Mouse (Mus musculus): ENCODE data around the gene Calm5.
"Not testable (repeated sequence)": the region's sequence is repeated elsewhere in the genome, so short reads cannot be mapped to it uniquely, and the experiment has no call there.

Calm5 gene

DNA sequence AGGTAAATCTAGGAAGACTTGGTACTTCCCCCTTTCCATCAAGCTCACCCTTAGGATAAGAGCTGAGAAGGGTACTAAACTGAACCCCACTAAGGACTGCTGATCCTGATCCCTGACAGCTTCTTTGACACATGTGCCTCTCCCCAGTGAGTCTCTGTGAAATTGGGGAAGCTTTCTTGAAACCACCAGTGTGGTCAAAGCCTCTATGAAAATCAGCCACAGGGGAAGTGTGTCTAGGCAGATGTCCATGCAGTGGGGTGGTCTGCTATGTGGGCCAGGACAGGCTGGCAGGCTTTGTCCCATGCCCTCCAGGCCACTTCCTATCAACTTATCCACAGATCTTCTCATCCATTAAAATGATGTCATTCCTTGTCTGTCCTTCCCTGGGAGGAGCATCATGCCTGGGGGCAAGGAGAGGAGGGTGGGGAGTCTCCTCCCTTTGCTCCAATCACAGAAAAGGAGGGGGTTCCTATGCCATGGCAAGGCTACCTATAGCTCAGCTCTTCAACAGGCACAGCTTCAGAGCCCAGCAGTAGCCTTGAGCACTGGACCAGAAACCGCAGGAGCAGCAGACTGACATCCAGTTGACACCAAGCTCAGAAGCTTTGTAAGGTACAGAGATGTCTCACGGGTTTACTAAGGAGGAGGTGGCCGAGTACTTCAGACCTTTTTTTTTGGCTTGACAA lies at the start of gene Calm5:
Gene Calm5, plus strand, starts transcription at position 526 of the 686 bp plus-strand sequence.
- not testable (repeated sequence) for DNase-seq (ENCODE audit: extremely low read depth, low read depth)

GRCm38 (mm10) chr13:3804186-3804585 lies 49.8 kb upstream of the Calm5 start, which contains the start of gene Calml3:
Gene Calml3, minus strand, starts transcription at chr13:3804316.
- no peak for DNase-seq (ENCODE audit: extremely low read depth, low read depth)

DNA sequence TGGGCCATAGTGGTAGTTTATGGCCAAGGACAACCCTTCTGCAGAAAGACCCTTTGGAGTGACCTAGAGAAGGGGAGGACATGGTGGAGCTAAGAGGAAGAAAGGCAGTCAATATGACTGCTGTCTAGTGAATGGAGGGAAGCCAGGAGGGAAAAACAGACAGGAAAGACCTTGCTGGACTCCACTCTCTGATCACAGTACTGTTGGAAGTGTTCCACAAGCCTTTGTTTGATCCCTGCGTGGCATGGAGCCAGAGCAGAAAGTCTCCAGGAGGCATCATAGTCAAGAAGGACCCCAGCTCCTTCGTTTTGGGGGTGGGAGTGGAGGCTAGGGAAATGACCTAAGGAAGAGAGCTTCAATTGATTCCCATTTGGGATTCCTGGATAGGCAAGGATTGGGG lies 48.8 kb upstream of the Calm5 start:
- DNase-seq (ENCODE audit: extremely low read depth, low read depth): no peak

GRCm38 (mm10) chr13:3805638-3806037 lies 48.3 kb upstream of the Calm5 start:
- DNase-seq (ENCODE audit: extremely low read depth, low read depth): peak; percentile 52

- DNase-seq (ENCODE audit: extremely low read depth, low read depth): peak; percentile 27
These were observed 46.7 kb upstream of the Calm5 start for GRCm38 (mm10) chr13:3807131-3807827.

DNA sequence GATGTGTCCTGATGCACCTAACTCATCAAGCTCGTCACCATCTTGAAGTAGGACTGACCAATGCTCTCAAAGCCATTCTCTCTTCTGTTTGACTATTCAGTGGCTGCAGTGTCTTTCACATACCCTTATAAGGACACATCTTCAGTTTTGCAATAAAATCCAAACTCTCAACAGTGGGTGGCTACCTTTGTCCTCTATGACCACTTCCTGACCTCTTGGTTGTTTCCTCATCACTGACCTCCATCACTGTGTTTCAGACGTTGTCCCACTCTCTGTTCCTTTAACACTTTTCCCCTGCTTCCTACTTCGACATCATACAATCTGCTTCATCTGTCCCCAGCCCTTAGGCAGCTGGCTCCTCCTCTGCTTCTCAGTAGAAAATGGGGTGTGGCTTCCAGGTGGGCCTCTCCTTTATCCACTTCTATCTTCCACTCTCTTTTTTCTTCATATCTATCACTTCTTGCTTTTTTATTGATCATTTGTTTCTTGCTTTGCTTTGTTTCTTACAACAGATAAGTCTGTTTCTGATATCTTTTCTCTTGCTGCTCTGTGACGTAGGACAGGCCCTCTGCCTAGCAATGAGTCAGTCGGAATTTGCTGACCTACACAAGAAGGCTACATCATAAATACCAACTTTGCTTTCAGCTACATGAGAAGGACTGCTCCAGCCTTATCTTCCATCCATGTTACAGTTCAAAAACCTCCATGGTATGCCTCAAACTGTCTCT lies 35.8 kb upstream of the Calm5 start:
- DNase-seq (ENCODE audit: extremely low read depth, low read depth): no peak

GRCm38 (mm10) chr13:3818740-3819076 lies 35.3 kb upstream of the Calm5 start:
- no peak for DNase-seq (ENCODE audit: extremely low read depth, low read depth)

GRCm38 (mm10) chr13:3822105-3822504 lies 31.9 kb upstream of the Calm5 start:
- no peak for DNase-seq (ENCODE audit: extremely low read depth, low read depth)

GRCm38 (mm10) chr13:3825726-3826125 lies 28.2 kb upstream of the Calm5 start:
- DNase-seq (ENCODE audit: extremely low read depth, low read depth): no peak

- no peak for DNase-seq (ENCODE audit: extremely low read depth, low read depth)
These were observed 22.4 kb upstream of the Calm5 start for GRCm38 (mm10) chr13:3831546-3831945.

DNA sequence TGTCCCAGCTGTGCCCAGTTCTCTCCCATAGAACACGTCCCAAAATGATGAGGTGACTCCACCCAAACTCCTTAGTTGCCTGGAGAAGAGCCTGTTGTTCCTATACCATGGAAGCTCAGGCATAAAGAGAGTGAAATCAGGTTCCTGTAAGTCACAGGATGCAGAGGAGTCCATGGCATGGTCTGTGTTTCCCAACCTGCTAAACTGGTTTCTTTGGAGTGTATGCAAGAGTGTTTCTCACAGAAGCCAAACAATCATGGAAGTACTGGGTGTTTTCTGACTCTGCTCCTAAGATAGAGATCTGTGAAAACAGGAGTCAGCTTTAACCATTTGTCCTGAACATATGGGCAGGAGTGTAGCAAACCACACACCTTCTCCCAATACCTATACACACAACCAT lies 22.0 kb upstream of the Calm5 start:
- DNase-seq (ENCODE audit: extremely low read depth, low read depth): no peak

- no peak for DNase-seq (ENCODE audit: extremely low read depth, low read depth)
These were observed 21.5 kb upstream of the Calm5 start for GRCm38 (mm10) chr13:3832450-3832849.

DNA sequence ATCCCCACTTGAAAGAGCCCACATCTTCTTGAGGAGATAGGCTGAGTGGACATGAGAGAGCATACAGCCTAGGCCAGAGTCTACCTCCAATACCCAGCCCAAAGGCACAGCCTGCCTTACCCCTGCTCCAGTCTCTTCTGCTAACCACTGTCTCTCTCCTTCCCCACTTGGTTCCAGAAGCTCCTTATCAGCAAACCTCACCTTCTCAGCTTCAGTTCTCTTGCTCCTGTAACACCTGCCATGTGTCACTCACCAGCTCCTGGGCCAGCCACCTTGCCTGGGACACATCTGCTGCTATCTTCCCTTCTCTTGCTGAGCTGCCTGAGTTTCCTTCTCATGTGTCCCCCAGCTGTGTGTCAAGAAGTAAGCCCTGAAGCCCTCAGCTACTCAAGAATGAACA lies 20.3 kb upstream of the Calm5 start:
- not testable (repeated sequence) for DNase-seq (ENCODE audit: extremely low read depth, low read depth)

DNA sequence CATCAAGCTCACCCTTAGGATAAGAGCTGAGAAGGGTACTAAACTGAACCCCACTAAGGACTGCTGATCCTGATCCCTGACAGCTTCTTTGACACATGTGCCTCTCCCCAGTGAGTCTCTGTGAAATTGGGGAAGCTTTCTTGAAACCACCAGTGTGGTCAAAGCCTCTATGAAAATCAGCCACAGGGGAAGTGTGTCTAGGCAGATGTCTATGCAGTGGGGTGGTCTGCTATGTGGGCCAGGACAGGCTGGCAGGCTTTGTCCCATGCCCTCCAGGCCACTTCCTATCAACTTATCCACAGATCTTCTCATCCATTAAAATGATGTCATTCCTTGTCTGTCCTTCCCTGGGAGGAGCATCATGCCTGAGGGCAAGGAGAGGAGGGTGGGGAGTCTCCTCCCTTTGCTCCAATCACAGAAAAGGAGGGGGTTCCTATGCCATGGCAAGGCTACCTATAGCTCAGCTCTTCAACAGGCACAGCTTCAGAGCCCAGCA lies 16.6 kb upstream of the Calm5 start, which contains the start of gene Calm4:
Gene Calm4, plus strand, starts transcription at position 446 of the 496 bp plus-strand sequence.
- DNase-seq (ENCODE audit: extremely low read depth, low read depth): not testable (repeated sequence)

DNA sequence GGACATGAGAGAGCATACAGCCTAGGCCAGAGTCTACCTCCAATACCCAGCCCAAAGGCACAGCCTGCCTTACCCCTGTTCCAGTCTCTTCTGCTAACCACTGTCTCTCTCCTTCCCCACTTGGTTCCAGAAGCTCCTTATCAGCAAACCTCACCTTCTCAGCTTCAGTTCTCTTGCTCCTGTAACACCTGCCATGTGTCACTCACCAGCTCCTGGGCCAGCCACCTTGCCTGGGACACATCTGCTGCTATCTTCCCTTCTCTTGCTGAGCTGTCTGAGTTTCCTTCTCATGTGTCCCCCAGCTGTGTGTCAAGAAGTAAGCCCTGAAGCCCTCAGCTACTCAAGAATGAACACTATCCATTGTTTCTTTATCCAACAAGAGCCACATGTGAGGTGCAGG lies 13.3 kb upstream of the Calm5 start:
- DNase-seq (ENCODE audit: extremely low read depth, low read depth): not testable (repeated sequence)

DNA sequence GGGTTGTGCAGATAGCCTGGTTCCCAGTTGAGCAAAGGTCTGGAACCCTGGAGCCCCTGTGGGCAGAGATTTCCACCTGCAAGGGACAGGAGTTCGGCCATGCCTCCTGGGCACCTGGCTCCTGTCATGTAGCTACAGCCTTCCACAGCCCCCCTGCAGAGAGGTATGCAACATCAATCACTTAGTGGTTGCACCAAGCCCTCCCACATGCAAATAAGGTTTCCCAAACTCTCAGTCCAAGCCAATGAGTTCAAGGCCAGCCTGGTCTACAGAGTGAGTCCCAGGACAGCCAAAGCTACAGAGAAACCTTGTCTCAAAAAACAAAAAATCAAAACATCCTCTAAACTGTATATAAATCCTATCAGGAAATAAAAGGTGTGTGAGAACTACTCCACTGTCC lies 3.6 kb upstream of the Calm5 start:
- DNase-seq (ENCODE audit: extremely low read depth, low read depth): no peak

- no peak for DNase-seq (ENCODE audit: extremely low read depth, low read depth)
These were observed 883 bp downstream of the Calm5 start for GRCm38 (mm10) chr13:3854856-3855255.

- DNase-seq (ENCODE audit: extremely low read depth, low read depth): no peak
These were observed 2.3 kb downstream of the Calm5 start for GRCm38 (mm10) chr13:3856252-3856651.

- DNase-seq (ENCODE audit: extremely low read depth, low read depth): no peak
These were observed 7.3 kb downstream of the Calm5 start for GRCm38 (mm10) chr13:3861251-3861650.

GRCm38 (mm10) chr13:3862325-3862724 lies 8.4 kb downstream of the Calm5 start:
- no peak for DNase-seq (ENCODE audit: extremely low read depth, low read depth)

DNA sequence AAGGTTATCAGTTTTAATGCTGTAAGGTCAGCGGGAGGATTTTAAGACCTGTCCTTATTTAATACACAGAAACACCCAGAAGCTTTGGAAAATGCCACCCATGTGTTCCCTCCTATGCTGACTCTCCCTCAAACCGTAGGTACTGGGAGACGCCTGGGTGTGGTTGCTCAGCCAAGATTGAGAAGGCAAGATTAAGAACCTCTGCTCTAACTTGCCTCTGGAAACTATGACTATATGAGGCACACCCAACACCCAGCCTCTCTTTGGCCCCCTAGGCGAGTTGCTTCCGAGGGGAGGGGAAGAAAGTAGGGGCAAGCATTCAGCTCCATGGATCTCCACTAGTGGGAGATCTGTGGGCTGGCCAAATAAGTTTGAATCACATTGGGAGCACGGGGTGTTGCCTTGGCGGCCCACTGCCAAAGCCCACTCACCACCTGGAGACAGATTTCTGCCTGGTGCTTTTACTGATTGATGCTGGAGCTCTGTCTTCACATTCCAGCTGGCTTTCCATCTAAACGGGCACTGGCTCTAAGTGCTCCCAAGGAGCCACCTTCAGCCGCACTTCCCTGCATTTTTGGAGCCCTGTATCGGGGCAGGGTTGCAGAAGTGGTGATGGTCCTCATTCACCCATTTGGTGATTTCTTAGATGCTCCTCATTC lies 9.1 kb downstream of the Calm5 start:
- no peak for DNase-seq (ENCODE audit: extremely low read depth, low read depth)

Data from MEL-GATA-1-ER (cell line).